Mouse (Mus musculus): ENCODE data around the gene Bak1.
"Not testable (repeated sequence)": the region's sequence is repeated elsewhere in the genome, so short reads cannot be mapped to it uniquely, and the experiment has no call there.

Gene Bak1

DNA sequence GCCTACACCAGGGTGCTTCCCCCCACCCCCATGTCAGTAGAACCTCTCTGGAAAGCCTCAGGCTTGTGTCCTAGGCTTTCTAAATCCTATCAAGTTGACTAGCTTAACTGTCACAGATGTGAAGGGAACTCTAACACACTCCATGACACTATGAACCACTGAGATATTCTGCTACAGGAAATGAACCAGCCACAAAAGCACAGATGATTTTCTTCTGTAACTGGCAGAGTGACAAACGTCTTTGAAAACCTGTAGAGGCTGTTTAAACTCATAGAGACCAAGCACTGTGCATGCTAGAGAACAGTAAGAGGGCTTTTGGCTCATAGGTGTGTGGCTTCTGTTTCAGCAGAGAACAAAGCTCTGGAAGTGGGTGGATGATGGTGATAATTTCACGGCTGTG is 47.8 kb downstream of the Bak1 start:
- no peak for DNase-seq (ENCODE audit: low read depth, low spot score)

DNA sequence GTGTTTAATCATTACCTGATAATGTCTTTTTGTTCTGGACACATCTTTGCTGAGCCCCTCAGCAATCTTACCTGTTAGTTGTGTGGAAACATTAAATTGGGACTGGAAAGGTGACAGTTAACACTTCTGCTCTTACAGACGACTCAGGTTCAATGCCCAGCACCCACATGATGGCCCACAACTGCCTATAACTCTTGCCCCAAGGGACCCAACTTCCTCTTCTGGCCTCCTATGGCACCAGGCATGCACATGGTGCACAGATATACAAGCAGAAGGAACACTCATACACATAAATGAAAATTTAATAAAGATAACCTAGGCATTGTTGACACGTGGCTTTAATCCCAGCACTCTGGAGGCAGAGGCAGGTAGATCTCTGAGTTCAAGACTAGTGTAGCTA is 49.4 kb downstream of the Bak1 start:
- no peak for DNase-seq (ENCODE audit: low read depth, low spot score)

DNA sequence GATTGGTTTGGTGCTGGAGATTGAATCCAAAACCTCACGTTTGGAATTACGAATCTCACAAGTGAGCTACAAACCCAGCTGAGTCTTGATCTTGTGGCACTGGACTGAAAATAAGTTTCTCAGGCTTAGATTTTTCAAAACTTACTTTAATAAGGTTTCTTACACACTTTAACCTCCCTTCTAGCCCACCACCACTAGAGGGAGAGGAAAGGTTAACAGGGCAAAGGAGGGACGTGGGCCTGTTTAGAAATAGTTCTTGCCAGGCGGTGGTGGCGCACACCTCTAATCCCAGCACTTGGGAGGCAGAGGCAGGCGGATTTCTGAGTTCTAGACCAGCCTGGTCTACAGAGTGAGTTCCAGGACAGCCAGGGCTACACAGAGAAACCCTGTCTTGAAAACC is 51.5 kb downstream of the Bak1 start:
- DNase-seq (ENCODE audit: low read depth, low spot score): not testable (repeated sequence)

DNA sequence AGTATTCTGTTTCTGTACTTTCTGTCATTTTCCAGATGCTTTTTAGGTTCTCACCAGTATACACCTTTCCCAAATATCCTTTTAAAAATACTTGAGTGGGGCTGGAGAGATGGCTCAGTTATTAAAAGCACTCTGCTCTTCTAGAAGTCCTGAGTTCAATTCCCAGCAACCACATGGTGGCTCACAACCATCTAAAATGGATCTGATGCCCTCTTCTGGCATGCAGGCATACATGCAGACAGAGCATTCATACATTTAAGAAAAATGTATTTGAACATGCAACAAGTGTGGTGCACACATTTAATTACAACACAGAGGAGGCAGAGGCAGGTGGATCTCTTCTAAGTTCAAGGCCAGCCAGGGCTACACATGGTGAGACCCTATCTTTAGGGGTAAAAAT is 53.4 kb downstream of the Bak1 start:
- DNase-seq (ENCODE audit: low read depth, low spot score): no peak

DNA sequence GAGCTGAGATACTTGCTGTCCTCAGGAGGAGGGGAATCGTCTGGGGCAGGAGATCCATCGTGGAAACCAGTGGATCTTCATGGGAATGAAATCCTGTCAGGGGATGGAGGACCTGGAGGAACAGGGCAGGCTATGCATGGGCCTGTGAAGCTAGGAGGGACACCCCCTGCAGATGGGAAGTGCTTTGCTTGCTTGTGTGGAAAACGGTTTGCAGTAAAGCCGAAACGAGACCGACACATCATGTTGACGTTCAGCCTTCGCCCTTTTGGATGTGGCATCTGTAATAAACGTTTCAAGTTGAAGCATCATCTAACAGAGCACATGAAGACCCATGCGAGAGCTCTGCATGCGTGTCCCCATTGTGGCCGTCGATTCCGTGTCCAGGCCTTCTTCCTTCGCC is 54.3 kb downstream of the Bak1 start:
- no peak for DNase-seq (ENCODE audit: low read depth, low spot score)

DNA sequence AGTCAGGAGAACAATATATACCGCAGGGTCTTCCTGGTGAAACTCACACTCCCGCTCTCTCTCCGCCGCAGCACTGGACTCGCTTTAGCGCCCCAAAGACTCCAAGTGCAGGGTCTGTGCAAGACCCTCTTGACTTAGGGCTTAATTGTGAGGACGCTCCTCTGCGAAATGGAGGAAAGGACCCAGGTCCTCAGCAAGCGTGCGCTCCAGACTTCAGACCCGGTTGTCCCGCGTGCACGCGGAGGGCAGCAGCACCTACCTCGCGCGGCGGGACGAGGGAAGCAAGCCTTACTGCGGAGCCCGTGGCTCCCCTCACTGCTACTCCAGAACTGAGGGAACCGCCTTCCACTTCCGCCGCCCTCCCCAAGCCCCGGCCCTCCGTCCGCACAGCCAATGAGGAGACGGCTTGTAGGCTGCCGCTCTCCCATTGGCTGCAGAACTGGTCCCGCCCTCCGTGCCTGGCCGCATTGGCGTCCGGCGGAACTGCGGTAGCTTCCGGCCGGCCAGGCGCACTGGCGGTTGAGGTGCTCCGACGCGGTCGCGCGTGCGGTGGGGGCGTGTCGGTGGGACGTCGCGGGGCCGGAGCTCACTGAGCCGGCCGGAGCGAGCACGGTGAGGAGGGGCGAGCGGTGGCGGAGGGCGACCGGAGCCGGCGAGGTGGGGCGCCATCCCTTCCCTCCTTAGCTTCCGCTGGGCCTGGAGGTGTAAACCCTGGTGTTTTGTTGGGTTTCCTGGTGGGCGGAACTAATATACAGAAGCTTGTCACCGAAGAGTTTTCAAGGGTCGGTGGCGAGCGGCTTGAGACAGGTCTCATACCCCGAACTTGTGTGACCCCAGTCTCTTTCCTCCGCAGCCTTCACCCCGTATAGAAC is 55.9 kb downstream of the Bak1 start, which contains the start of gene Zbtb9:
Gene Zbtb9 (plus strand): TSS at position 465 of the 872 bp plus-strand sequence.
- DNase-seq (ENCODE audit: low read depth, low spot score): peak; percentile 90

DNA sequence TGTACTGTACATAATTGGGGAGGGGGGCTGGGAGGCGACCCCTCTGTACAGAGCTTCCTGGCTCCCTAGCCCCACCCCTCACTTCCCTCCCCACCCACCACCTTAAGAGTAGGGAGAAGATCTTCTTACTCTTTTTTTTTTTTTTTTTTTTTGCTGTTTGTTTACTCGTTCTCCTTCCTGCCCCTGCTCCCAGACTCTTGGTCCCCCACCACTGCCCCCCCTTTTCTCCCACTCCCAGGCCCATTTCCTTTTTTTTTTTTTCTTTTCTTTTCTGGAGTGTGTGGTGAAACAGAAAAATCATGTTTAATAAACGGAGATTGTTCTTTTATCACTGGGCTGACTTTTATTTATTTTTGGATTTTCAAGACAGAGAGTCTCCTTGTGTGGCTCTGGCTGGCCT is 56.7 kb downstream of the Bak1 start:
- DNase-seq (ENCODE audit: low read depth, low spot score): no peak

DNA sequence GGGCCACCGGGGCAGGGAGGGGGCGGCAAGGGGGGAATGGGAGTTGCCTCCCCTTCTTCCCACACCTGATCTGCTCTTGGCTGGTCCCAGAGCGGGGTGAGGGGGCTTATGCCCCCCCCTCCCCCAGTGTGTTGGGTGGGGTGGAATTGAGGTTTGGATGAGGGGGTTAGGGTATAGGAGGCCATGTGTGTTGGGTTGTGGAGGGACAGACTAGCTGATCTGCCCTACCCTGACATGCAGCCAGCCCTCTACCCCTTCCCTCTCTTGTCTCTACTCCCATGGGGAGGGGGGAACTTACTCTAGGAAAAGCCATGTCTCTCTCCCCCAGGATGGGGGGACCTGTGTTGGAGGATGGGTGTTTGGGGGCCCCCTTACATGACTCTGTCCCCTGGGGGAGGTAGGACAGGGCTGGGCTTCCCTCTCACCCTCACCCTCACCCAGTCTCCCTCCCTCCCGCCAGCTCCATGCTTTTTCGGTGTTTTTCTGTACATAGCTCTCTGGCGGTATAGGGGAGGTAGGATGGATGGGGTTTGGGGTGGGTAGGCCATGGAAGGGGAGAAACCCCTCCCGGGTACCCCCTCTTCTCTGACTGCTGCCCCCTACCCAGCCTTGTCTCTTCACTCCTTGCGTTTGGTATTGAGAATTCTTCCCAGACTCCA is 57.4 kb downstream of the Bak1 start:
- DNase-seq (ENCODE audit: low read depth, low spot score): no peak

DNA sequence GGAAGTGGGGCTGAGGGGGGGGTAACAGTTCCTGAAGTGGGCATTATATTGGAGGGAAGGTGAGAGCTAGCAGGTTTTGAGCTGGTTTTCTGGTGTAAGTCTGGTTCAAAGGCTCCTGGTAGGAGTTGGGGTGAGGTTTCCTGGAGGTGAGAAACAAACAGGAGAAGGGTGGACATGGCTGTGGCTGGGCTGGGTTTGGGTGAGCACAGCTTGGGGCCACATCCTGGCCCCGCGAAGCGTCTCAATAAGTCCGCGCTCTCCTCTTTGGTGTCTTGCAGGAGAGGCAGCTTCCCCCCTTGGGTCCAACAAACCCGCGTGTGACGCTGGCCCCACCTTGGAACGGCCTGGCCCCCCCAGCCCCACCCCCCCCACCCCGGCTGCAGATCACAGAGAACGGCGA is 58.6 kb downstream of the Bak1 start:
- DNase-seq (ENCODE audit: low read depth, low spot score): no peak

All from c-Kit-negative CD71-positive TER-119-positive erythroid progenitor cells, embryonic 14.5 days (primary cell).